Mouse (Mus musculus): ENCODE data around the gene Tmsb10. TPM values are rescaled to one million over a fixed set of nuclear protein-coding genes. Genes with fewer than 3 reads are reported as not detected.

Gene Tmsb10
- total and polyA plus RNA-seq, 3 experiments, result 31.7 to 91.3 TPM; not detected in 1

GRCm38 (mm10) chr6:72961603-72962002, 3.1 kb upstream of the Tmsb10 start:
- 0 out of 2 replicates have a peak, but pooled peaks cover 1% of the 10 kb centered on the region for H3K79me2 ChIP-seq (ENCODE audit: control insufficient read depth, insufficient read depth, low read length, poor library complexity)
- TF ChIP-seq SMC3 (IDR thresholded peaks at IDR 0.05; ENCODE audit: low read depth, low read length) (no peak), RCOR1 (IDR thresholded peaks at IDR 0.05; ENCODE audit: low read depth, low read length) (no peak), USF2 (IDR thresholded peaks at IDR 0.05; ENCODE audit: borderline replicate concordance in 1 of 2, insufficient read depth in 1 of 2, low read depth in 1 of 2, low read length in 2 of 2) (no peak), MAX (IDR thresholded peaks at IDR 0.05; ENCODE audit: low read length) (no peak), MXI1 (IDR thresholded peaks at IDR 0.05; ENCODE audit: low read depth, low read length) (no peak)
- H3K9ac ChIP-seq (ENCODE audit: control insufficient read depth, low read depth, low read length, poor library complexity, severe bottlenecking), result no peak overlapping the region
- no peak for DNase-seq (ENCODE audit: low read depth, low spot score)
- no peaks in the 10 kb centered on the region for H3K4me1 ChIP-seq (ENCODE audit: control insufficient read depth in 1 of 2, insufficient read depth in 2 of 2, low read length in 2 of 2)
- H3K27ac ChIP-seq (ENCODE audit: control insufficient read depth, low read depth, low read length), result no peak overlapping the region
- H3K27me3 ChIP-seq (ENCODE audit: control insufficient read depth in 1 of 2, insufficient read depth in 2 of 2, low read length in 2 of 2), result peaks cover 0 to 6% of the 10 kb centered on the region in 2 experiments; a peak in 2 of 4 replicates
- H3K36me3 ChIP-seq (ENCODE audit: control insufficient read depth in 1 of 2, insufficient read depth in 2 of 2, low read length in 2 of 2), result no peaks in the 10 kb centered on the region
- H3K4me3 ChIP-seq (ENCODE audit: control insufficient read depth in 1 of 2, insufficient read depth in 1 of 2, low read depth in 2 of 2, low read length in 2 of 2), result no peak overlapping the region
- no peaks in the 10 kb centered on the region for H3K9me3 ChIP-seq (replicated peaks; ENCODE audit: insufficient read depth, low read length)

- H3K9ac ChIP-seq (ENCODE audit: control insufficient read depth, low read depth, low read length, poor library complexity, severe bottlenecking), result no peak overlapping the region
Measured at GRCm38 (mm10) chr6:72960675-72961074, 2.1 kb upstream of the Tmsb10 start.

GRCm38 (mm10) chr6:72959175-72959574, 627 bp upstream of the Tmsb10 start:
- 0 out of 2 replicates have a peak, but pooled peaks cover 1% of the 10 kb centered on the region for H3K79me2 ChIP-seq (ENCODE audit: control insufficient read depth, insufficient read depth, low read length, poor library complexity)
- DNase-seq (ENCODE audit: low read depth, low spot score), result no peak
- no peak for TF ChIP-seq MAFK (IDR thresholded peaks at IDR 0.05; ENCODE audit: borderline replicate concordance, low read depth, low read length)
- no peak for TF ChIP-seq ETS1 (IDR thresholded peaks at IDR 0.05; ENCODE audit: low read depth, low read length)
- TF ChIP-seq JUND (IDR thresholded peaks at IDR 0.05; ENCODE audit: low read depth, low read length), result no peak
- TF ChIP-seq SIN3A (IDR thresholded peaks at IDR 0.05; ENCODE audit: low read length), result no peak
- TF ChIP-seq USF2 (IDR thresholded peaks at IDR 0.05; ENCODE audit: borderline replicate concordance in 1 of 2, insufficient read depth in 1 of 2, low read depth in 1 of 2, low read length in 2 of 2), result no peak
- TF ChIP-seq MEF2A (IDR thresholded peaks at IDR 0.05; ENCODE audit: extremely low read depth, insufficient replicate concordance, low read depth, low read length, poor library complexity, severe bottlenecking), result no peak
- no peak for TF ChIP-seq MYB (IDR thresholded peaks at IDR 0.05; ENCODE audit: low read depth, low read length)
- no peak for TF ChIP-seq MAZ (IDR thresholded peaks at IDR 0.05; ENCODE audit: low read depth, low read length)
- TF ChIP-seq MXI1 (IDR thresholded peaks at IDR 0.05; ENCODE audit: low read depth, low read length), result no peak
- no peak for TF ChIP-seq UBTF (IDR thresholded peaks at IDR 0.05; ENCODE audit: borderline replicate concordance, insufficient read depth, low read depth, low read length)
- no peak for TF ChIP-seq ZKSCAN1 (IDR thresholded peaks at IDR 0.05; ENCODE audit: low read depth, low read length)
- TF ChIP-seq POLR2AphosphoS5 (IDR thresholded peaks at IDR 0.05; ENCODE audit: borderline replicate concordance, low read depth, low read length), result no peak
- no peak overlapping the region for H3K9ac ChIP-seq (ENCODE audit: control insufficient read depth, low read depth, low read length, poor library complexity, severe bottlenecking)
- peaks cover 0 to 2% of the 10 kb centered on the region in 2 experiments; a peak in 1 of 4 replicates for H3K27me3 ChIP-seq (ENCODE audit: control insufficient read depth in 1 of 2, insufficient read depth in 2 of 2, low read length in 2 of 2)
- H3K36me3 ChIP-seq (ENCODE audit: control insufficient read depth in 1 of 2, insufficient read depth in 2 of 2, low read length in 2 of 2), result no peaks in the 10 kb centered on the region
- H3K4me1 ChIP-seq (ENCODE audit: control insufficient read depth in 1 of 2, insufficient read depth in 2 of 2, low read length in 2 of 2), result no peaks in the 10 kb centered on the region
- no peaks in the 10 kb centered on the region for H3K9me3 ChIP-seq (replicated peaks; ENCODE audit: insufficient read depth, low read length)
- no peak overlapping the region for H3K27ac ChIP-seq (ENCODE audit: control insufficient read depth, low read depth, low read length)
- H3K4me3 ChIP-seq (ENCODE audit: control insufficient read depth in 1 of 2, insufficient read depth in 1 of 2, low read depth in 2 of 2, low read length in 2 of 2), result peak overlapping the region in 1 of 2 experiments; percentile 97; a peak in 1 of 4 replicates

More at GRCm38 (mm10) chr6:72960675-72961074, 2.1 kb upstream of the Tmsb10 start:
- Histone ChIP-seq H3K79me2 (ENCODE audit: control insufficient read depth, insufficient read depth, low read length, poor library complexity) (0 out of 2 replicates have a peak, but pooled peaks cover 1% of the 10 kb centered on the region), H3K4me3 (ENCODE audit: control insufficient read depth in 1 of 2, insufficient read depth in 1 of 2, low read depth in 2 of 2, low read length in 2 of 2) (no peak overlapping the region), H3K4me1 (ENCODE audit: control insufficient read depth in 1 of 2, insufficient read depth in 2 of 2, low read length in 2 of 2) (no peaks in the 10 kb centered on the region), H3K9me3 (replicated peaks; ENCODE audit: insufficient read depth, low read length) (no peaks in the 10 kb centered on the region), H3K27ac (ENCODE audit: control insufficient read depth, low read depth, low read length) (no peak overlapping the region), H3K27me3 (ENCODE audit: control insufficient read depth in 1 of 2, insufficient read depth in 2 of 2, low read length in 2 of 2) (peaks cover 0 to 3% of the 10 kb centered on the region in 2 experiments; a peak in 2 of 4 replicates), H3K36me3 (ENCODE audit: control insufficient read depth in 1 of 2, insufficient read depth in 2 of 2, low read length in 2 of 2) (no peaks in the 10 kb centered on the region)
- TF ChIP-seq ZMIZ1 (IDR thresholded peaks at IDR 0.05; ENCODE audit: low read depth, low read length), result no peak
- TF ChIP-seq NRF1 (IDR thresholded peaks at IDR 0.05; ENCODE audit: insufficient read depth, low read depth, low read length, poor library complexity, severe bottlenecking), result no peak
- no peak for TF ChIP-seq SIN3A (IDR thresholded peaks at IDR 0.05; ENCODE audit: low read length)
- no peak for TF ChIP-seq MYB (IDR thresholded peaks at IDR 0.05; ENCODE audit: low read depth, low read length)
- no peak for TF ChIP-seq ZC3H11A (IDR thresholded peaks at IDR 0.05; ENCODE audit: low read depth, low read length)
- no peak for TF ChIP-seq TBP (IDR thresholded peaks at IDR 0.05; ENCODE audit: low read depth, low read length)
- TF ChIP-seq GABPA (IDR thresholded peaks at IDR 0.05; ENCODE audit: low read depth, low read length), result no peak
- TF ChIP-seq E2F4 (IDR thresholded peaks at IDR 0.05; ENCODE audit: borderline replicate concordance, low read depth, low read length), result no peak
- TF ChIP-seq KAT2A (conservative IDR thresholded peaks at IDR 0.05; ENCODE audit: low read depth, low read length), result no peak
- no peak for TF ChIP-seq ETS1 (IDR thresholded peaks at IDR 0.05; ENCODE audit: low read depth, low read length)
- TF ChIP-seq ELF1 (IDR thresholded peaks at IDR 0.05; ENCODE audit: low read depth, low read length), result no peak
- TF ChIP-seq BHLHE40 (IDR thresholded peaks at IDR 0.05; ENCODE audit: borderline replicate concordance, low read depth, low read length), result no peak
- no peak for TF ChIP-seq POLR2AphosphoS2 (IDR thresholded peaks at IDR 0.05; ENCODE audit: low read length)
- no peak for TF ChIP-seq GATA1 (IDR thresholded peaks at IDR 0.05; ENCODE audit: low read depth, low read length)
- TF ChIP-seq CHD1 (IDR thresholded peaks at IDR 0.05; ENCODE audit: low read depth, low read length), result no peak
- TF ChIP-seq MXI1 (IDR thresholded peaks at IDR 0.05; ENCODE audit: low read depth, low read length), result no peak
- TF ChIP-seq MEF2A (IDR thresholded peaks at IDR 0.05; ENCODE audit: extremely low read depth, insufficient replicate concordance, low read depth, low read length, poor library complexity, severe bottlenecking), result no peak
- TF ChIP-seq RCOR1 (IDR thresholded peaks at IDR 0.05; ENCODE audit: low read depth, low read length), result no peak
- TF ChIP-seq USF2 (IDR thresholded peaks at IDR 0.05; ENCODE audit: borderline replicate concordance in 1 of 2, insufficient read depth in 1 of 2, low read depth in 1 of 2, low read length in 2 of 2), result no peak
- no peak for DNase-seq (ENCODE audit: low read depth, low spot score)
